1 mouse cellular context compared by ENCODE assay signal in the genomic region with DNA sequence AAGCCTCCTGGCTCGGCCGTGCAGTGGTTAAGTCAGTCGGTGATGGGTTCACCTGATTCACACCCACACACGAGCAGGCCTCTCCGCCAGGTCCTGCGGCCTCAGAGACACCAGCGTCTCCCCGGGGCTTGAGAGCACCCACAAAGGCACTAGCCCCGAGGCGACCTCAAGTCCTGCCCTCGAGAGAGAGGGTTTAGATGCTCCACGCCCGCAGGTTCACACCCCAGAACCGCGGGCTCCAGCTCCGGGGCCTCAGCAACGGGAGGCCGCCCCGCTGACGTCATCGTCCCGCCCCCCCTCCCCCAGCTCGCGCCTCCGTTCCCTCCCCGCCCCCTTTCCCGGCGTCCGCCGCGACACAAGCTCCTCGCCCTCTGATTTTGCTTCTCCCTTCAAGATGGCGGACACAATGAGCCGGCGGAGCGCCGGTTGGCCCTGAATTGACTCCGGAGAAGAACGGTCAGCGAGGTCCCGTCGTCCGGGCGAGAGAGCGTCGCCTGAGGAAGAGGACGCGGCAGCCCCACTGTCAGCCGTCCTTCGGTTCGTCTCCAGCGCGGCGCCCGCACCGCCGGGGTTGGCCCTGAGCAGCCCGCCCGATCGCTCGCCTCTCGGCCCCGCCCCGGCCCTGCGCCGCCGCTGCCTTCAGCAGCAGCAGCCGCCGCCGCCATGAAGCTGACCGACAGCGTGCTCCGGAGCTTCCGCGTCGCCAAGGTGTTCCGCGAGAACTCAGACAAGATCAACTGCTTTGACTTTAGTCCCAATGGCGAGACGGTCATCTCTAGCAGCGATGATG.
TF ChIP-seq lines count a peak whose summit lies in the region.

TSS of gene Wdr82 (plus strand) at position 373 of the 790 bp plus-strand sequence.

TF ChIP-seq in MEL, 35 proteins besides CTCF, POLR2A, EP300 and RAD21 (continued from another document):
- peak; percentile 37 for TF ChIP-seq UBTF (IDR thresholded peaks at IDR 0.05; ENCODE audit: borderline replicate concordance, insufficient read depth, low read depth, low read length)
- 0 out of 2 replicates have a peak, but pooled peaks have one; percentile 13 for TF ChIP-seq ELF1 (IDR thresholded peaks at IDR 0.05; ENCODE audit: low read depth, low read length)
- peak; percentile 57 for TF ChIP-seq MAZ (IDR thresholded peaks at IDR 0.05; ENCODE audit: low read depth, low read length)
- no peak for TF ChIP-seq ZC3H11A (IDR thresholded peaks at IDR 0.05; ENCODE audit: low read depth, low read length)
- TF ChIP-seq MYB (IDR thresholded peaks at IDR 0.05; ENCODE audit: low read depth, low read length), result no peak
- TF ChIP-seq ETS1 (IDR thresholded peaks at IDR 0.05; ENCODE audit: low read depth, low read length), result peak; percentile 45; the same call in 1 of the 2 replicates
- no peak for TF ChIP-seq USF1 (IDR thresholded peaks at IDR 0.05; ENCODE audit: low read depth, low read length)
